Mouse (Mus musculus) CD4-positive helper T cell, adult 2 months (primary cell): Measurements from ENCODE around the gene Sstr1.

Source experiments
- DNase-seq: peaks from one replicate; pipeline ENCODE4 v3.0.0-alpha.2; 2012; ENCODE audit warnings: low read depth, missing footprints, low spot score

Sstr1 gene

DNA sequence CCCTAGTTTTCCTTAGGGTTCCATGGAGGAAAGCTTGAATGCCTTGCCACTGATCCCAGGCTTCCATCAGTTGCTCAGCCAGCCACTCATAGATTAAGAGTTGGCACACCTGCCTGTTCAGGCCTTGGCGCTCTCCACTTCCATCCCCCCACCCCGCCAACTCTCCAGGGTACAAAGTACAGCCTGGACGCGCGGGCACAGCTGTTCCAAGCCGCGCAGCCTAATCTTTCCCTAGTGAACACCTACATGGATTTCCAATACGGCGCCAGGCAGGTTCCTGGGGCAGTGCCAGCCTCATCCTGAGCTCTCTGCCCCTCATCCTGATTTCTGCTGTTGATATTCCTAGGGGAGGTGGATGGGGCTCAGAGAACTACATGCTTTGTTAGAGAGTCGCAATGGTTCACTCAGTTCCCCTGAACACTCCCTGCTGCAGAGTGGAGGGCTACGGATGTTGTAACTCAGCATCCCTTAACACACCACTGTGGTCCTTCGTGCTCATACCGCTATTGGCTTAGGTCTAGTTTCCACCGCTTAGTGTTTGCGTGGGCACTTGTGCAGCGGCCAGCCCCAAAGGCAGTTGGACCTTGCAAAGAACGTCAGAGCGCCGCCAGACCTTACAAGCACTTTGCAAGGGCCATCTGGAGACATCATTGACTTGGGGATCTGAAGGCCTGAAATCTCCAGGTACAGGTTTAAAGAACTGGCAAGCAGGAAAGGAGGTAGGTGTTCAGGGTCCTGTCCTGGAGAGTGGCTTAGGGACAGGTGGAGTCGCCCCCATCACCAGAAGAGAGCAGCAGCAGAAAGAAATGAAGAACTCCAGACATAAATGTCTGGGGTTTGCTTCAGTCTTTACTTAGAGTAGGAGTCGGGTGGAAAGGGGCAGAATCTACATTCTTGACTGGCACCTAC lies at the start of gene Sstr1:
Sstr1 (plus strand) TSS at position 610 of the 909 bp plus-strand sequence.
- no peak for DNase-seq

- no peak for DNase-seq
These were observed 12.8 kb upstream of the Sstr1 start for GRCm38 (mm10) chr12:58198810-58199209.

GRCm38 (mm10) chr12:58201190-58201589 lies 10.4 kb upstream of the Sstr1 start:
- no peak for DNase-seq

DNA sequence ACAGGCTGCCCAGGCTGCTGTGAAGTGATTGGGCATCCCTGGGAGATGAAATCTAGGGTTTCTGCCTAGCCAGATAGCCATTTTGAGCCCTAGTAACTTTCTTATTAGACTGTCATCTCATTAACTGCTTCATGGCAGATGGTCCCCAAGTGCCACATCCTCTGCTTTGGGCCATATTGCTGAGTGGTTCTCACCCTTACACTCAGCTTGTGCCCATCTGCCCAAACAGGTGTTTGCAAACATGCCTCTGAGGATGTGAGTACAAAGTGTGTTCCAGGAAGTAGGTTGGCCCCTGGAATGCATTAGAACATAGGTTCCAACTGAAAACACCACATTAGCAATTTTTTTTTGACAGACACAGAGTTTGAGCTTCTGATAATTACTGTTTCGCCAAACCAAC lies 3.6 kb upstream of the Sstr1 start:
- no peak for DNase-seq

GRCm38 (mm10) chr12:58212261-58212923 lies 820 bp downstream of the Sstr1 start:
- DNase-seq = no peak

DNA sequence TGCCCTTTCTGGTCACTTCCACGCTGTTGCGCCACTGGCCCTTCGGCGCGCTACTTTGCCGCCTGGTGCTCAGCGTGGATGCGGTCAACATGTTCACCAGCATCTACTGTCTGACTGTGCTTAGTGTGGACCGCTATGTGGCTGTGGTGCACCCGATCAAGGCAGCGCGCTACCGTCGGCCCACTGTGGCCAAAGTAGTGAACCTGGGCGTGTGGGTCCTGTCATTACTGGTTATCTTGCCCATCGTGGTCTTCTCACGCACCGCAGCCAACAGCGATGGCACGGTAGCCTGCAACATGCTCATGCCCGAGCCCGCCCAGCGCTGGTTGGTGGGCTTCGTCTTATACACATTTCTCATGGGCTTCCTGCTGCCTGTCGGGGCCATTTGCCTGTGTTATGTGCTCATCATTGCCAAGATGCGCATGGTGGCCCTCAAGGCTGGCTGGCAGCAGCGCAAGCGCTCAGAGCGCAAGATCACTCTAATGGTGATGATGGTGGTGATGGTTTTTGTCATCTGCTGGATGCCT lies 1.4 kb downstream of the Sstr1 start:
- no peak for DNase-seq

DNA sequence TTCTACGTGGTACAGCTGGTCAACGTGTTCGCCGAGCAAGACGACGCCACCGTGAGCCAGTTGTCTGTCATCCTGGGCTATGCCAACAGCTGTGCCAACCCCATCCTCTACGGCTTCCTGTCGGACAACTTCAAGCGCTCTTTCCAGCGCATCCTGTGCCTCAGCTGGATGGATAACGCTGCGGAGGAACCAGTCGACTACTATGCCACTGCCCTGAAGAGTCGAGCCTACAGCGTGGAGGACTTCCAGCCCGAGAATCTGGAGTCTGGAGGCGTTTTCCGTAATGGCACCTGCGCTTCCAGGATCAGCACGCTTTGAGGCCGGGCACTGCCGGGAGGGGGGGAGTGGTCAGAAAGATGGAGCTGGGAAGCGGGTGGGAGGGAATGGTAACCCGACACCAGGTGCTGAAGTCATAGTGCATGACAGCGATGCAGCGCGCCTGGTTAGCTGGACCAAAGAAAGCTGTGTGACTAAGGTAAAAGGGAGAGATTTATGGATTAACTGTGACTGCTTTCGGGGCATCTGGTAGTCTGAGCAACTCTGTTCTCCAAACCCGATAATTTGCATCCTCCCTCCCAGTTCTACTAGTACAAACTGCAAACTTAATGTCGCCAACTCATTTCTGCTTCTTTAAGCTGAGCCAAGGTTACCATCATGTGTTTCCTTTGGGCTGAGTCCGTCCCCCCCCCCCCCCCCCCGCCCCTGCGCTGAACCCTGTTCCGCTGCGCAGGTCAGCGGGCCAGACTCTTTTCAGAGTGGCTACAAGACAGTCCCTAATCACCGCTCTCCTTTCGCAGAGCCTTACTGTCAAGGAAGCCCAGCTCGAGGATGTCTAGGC lies 2.1 kb downstream of the Sstr1 start:
- DNase-seq = no peak

DNA sequence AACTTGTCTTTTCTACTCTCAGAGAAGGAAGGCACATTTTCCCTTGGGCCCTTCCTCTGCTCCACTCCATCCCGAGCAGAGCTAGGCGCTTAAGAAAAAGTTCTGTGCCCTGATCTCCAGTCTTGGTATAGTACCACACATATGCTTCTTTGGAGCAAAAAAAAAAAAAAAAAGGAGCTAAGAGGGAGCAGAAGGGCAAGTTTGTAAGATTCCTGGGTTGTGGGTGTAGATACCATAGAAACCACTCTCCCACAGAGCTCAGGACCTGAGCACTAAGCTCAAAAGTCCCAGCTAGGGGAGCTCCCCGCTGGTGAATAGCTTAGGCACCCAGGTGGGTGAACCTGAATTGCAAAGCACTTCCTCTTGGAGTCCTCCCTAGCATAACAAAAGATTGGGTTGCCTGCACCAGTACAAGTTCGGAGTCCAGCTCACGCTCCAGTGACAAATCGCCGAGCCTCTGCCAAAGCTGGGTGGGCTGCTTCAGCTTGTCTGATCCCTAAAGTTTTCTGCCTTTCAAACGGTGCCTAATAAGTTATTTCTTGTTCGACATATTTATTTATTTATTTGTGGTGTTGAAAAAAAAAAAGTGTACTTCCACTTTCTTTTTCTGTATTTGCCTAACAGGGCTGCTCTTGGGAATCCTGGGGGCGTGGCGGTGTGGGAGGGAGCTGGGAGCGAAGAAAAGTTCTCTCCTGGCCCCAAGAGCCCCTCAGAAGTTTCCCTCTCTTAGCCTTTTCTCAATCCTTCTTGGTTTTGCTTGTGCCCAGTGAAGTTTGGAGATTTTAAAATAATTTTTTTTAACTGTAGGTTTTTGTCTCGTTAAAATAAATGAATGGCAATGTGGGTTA lies 2.9 kb downstream of the Sstr1 start:
- no peak for DNase-seq

- DNase-seq = no peak
These were observed 4.6 kb downstream of the Sstr1 start for GRCm38 (mm10) chr12:58216218-58216617.

DNA sequence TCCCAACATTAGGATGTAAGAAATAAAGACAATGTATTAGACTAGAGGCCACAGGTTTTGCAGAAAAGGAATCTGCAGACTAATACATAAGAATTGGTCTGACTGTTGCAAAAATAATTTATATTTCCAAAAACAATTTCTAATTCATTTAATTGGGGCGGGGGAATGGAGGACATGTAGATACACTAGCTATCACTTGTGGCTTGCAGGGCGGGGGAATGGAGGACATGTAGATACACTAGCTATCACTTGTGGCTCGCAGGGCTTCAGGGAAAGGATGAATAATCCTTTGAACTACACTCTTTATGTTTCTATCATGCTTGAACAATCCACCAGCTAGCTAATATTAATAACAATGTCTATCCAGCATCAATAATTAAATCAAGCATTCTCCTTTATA lies 7.5 kb downstream of the Sstr1 start:
- no peak for DNase-seq

- DNase-seq = no peak
These were observed 14.1 kb downstream of the Sstr1 start for GRCm38 (mm10) chr12:58225644-58226043.

DNA sequence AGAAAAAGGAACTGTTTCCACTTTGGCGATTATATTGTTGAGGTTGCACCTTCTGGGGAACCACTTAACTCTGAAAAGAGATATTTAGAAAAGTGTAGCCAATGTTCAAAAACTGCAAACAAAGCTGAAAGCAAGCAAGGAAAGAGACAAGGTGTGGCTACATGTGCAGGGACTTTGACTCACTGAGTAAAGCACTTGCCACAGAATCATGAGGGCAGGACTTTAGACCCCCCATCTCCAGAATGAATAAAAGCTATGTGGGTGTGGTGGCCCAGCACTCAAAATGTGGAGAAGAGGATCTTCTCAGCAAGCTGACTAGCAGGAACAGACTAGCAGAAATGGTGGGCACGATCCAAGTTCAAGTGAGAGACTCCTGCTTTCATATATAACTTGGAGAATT lies 20.9 kb downstream of the Sstr1 start:
- no peak for DNase-seq

GRCm38 (mm10) chr12:58251901-58252300 lies 40.3 kb downstream of the Sstr1 start:
- no peak for DNase-seq
